Mouse (Mus musculus) liver, adult 2 months (tissue): ENCODE measurements around the gene Ppm1e.

Experiments
- CTCF ChIP-seq: fragments of 200-500 bp; IDR thresholded peaks from 2 replicates; pipeline ENCODE4 v1.5.1; 2011; ENCODE audit warnings: low read depth, low read length, control low read depth
- POLR2A ChIP-seq: fragments of 200-500 bp; IDR thresholded peaks from 2 replicates; pipeline ENCODE4 v1.6.1; 2011; ENCODE audit warnings: low read length, control low read depth; ENCODE audit not compliant: insufficient read depth; ENCODE audit errors: extremely low read depth

GRCm38 (mm10) chr11:87279461-87279860, 79.4 kb downstream of the Ppm1e start:
- TF ChIP-seq CTCF = no peak
- no peak for TF ChIP-seq POLR2A
